Mouse (Mus musculus): ENCODE data around the gene Atg10.
"Not testable (repeated sequence)": the region's sequence is repeated elsewhere in the genome, so short reads cannot be mapped to it uniquely, and the experiment has no call there.

DNA sequence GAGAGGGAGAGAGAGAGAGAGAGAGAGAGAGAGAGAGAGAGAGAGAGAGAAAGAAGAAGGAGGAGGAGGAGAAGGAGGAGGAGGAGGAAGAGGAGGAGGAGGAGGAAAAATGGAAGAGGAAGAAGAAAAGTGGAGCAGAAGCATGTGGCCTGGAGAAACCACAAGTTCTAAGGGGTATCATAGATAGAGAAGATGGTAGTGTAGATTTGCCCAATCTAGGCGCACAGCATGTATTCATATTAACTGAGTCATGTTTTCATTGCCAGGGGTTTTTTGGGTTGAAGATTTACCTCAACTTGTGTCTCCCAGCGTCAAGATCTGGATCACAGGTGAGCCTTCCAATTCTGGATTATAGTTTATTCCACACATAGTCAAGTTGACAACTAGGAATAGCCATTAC is 26.3 kb upstream of the Atg10 start:
- not testable (repeated sequence) for TF ChIP-seq CTCF, EP300 (IDR thresholded peaks at IDR 0.05; ENCODE audit: low read depth)
